Mouse (Mus musculus) kidney, embryonic 15.5 days (tissue): ENCODE data around the gene Col23a1. TPM values are rescaled to one million over a fixed set of nuclear protein-coding genes. Genes with fewer than 3 reads are reported as not detected.

Experiments used
- ATAC-seq: fragments of 200-750 bp; cut with Nextera tagmentation; replicated peaks from 2 replicates; pipeline ENCODE4 v1.8.0; 2017; ENCODE audit warnings: moderate TSS enrichment; ENCODE audit not compliant: low FRiP score
- H3K27ac ChIP-seq: fragments of 300-500 bp; sonication (generic); 2 replicates; pipeline ENCODE4 v1.5.1; 2015; ENCODE audit warnings: mild to moderate bottlenecking, inconsistent platforms
- H3K27me3 ChIP-seq: fragments of 300-500 bp; sonication (generic); 2 replicates; pipeline ENCODE4 v1.6.1; 2015; ENCODE audit warnings: inconsistent platforms
- H3K36me3 ChIP-seq: fragments of 300-500 bp; sonication (generic); 2 replicates; pipeline ENCODE4 v1.6.1; 2015; ENCODE audit warnings: inconsistent platforms
- H3K4me1 ChIP-seq: fragments of 300-500 bp; sonication (generic); 2 replicates; pipeline ENCODE4 v1.6.1; 2015; ENCODE audit warnings: inconsistent platforms
- H3K4me2 ChIP-seq: fragments of 300-500 bp; sonication (generic); 2 replicates; pipeline ENCODE4 v1.6.1; 2015; ENCODE audit warnings: moderate library complexity, mild to moderate bottlenecking, inconsistent platforms
- H3K4me3 ChIP-seq: fragments of 300-500 bp; sonication (generic); replicated peaks from 2 replicates; pipeline ENCODE4 v1.5.1; 2015; ENCODE audit warnings: mild to moderate bottlenecking, inconsistent platforms
- H3K9ac ChIP-seq: fragments of 300-500 bp; sonication (generic); 2 replicates; pipeline ENCODE4 v1.6.1; 2015; ENCODE audit warnings: mild to moderate bottlenecking, inconsistent platforms
- H3K9me3 ChIP-seq: fragments of 300-500 bp; sonication (generic); replicated peaks from 2 replicates; pipeline ENCODE4 v1.6.1; 2016; ENCODE audit warnings: inconsistent platforms
- WGBS: fragments of 180-500 bp; shearing (Covaris S2); methylation state at CpG from one replicate; pipeline ENCODE4 v1.1.7; 2015; ENCODE audit warnings: mixed read lengths; 5-methylcytosine and 5-hydroxymethylcytosine counted together
- polyA plus RNA-seq: library from polyadenylated mRNA; unstranded; fragments of >200 nt; fragmentation: Nextera tagmentation; extraction: Ambion mirVana; gene quantifications from 2 replicates; pipeline ENCODE4 v1.2.1, GENCODE M21; 2015

Col23a1 gene
- polyA plus RNA-seq, 1 experiment from 2014 or later, result 11.5 TPM

GRCm38 (mm10) chr11:51398084-51398483 is 108.4 kb downstream of the Col23a1 start:
- no peak for ATAC-seq
- no peak overlapping the region for H3K9ac ChIP-seq
- no peak overlapping the region for H3K4me2 ChIP-seq
- H3K27ac ChIP-seq, result no peak overlapping the region
- no peak overlapping the region for H3K4me3 ChIP-seq
- H3K36me3 ChIP-seq, result no peaks in the 10 kb centered on the region
- no peaks in the 10 kb centered on the region for H3K4me1 ChIP-seq
- H3K27me3 ChIP-seq, result no peaks in the 10 kb centered on the region
- no peaks in the 10 kb centered on the region for H3K9me3 ChIP-seq
- 73% methylated on average over 5 of the region's 5 CpGs for WGBS

GRCm38 (mm10) chr11:51400356-51400755 is 110.6 kb downstream of the Col23a1 start:
- no peak overlapping the region for H3K27ac ChIP-seq
- WGBS, result 79% methylated on average over 11 of the region's 11 CpGs
- H3K9me3 ChIP-seq, result no peaks in the 10 kb centered on the region
- no peaks in the 10 kb centered on the region for H3K36me3 ChIP-seq
- H3K4me1 ChIP-seq, result no peaks in the 10 kb centered on the region
- no peaks in the 10 kb centered on the region for H3K27me3 ChIP-seq
- no peak overlapping the region for H3K4me3 ChIP-seq
- ATAC-seq, result no peak; the same call in 1 of the 2 replicates
- no peak overlapping the region for H3K9ac ChIP-seq
- H3K4me2 ChIP-seq, result no peak overlapping the region

GRCm38 (mm10) chr11:51401481-51402128 is 111.9 kb downstream of the Col23a1 start:
- H3K27me3 ChIP-seq, result no peaks in the 10 kb centered on the region
- WGBS, result 80% methylated on average over 10 of the region's 10 CpGs
- H3K4me2 ChIP-seq, result no peak overlapping the region
- no peak overlapping the region for H3K27ac ChIP-seq
- no peaks in the 10 kb centered on the region for H3K36me3 ChIP-seq
- H3K9ac ChIP-seq, result no peak overlapping the region
- no peak for ATAC-seq
- H3K4me1 ChIP-seq, result no peaks in the 10 kb centered on the region
- H3K4me3 ChIP-seq, result no peak overlapping the region
- H3K9me3 ChIP-seq, result no peaks in the 10 kb centered on the region

GRCm38 (mm10) chr11:51403886-51404285 is 114.2 kb downstream of the Col23a1 start:
- Histone ChIP-seq H3K4me1 (no peaks in the 10 kb centered on the region), H3K36me3 (no peaks in the 10 kb centered on the region), H3K27me3 (no peaks in the 10 kb centered on the region), H3K4me2 (no peak overlapping the region), H3K9ac (no peak overlapping the region), H3K9me3 (no peaks in the 10 kb centered on the region), H3K4me3 (no peak overlapping the region), H3K27ac (no peak overlapping the region)
- WGBS, result 75% methylated on average over 2 of the region's 2 CpGs
- ATAC-seq, result no peak

- no peak overlapping the region for H3K27ac ChIP-seq
- no peak overlapping the region for H3K9ac ChIP-seq
- no peaks in the 10 kb centered on the region for H3K36me3 ChIP-seq
- H3K4me1 ChIP-seq, result no peaks in the 10 kb centered on the region
- ATAC-seq, result no peak
- H3K4me3 ChIP-seq, result no peak overlapping the region
- WGBS, result 89% methylated on average over 5 of the region's 5 CpGs
- H3K27me3 ChIP-seq, result no peaks in the 10 kb centered on the region
- no peak overlapping the region for H3K4me2 ChIP-seq
- no peaks in the 10 kb centered on the region for H3K9me3 ChIP-seq
These were observed 115.2 kb downstream of the Col23a1 start for GRCm38 (mm10) chr11:51404865-51405440.

- no peaks in the 10 kb centered on the region for H3K4me1 ChIP-seq
- H3K9me3 ChIP-seq, result no peaks in the 10 kb centered on the region
- 76% methylated on average over 8 of the region's 8 CpGs for WGBS
- H3K27me3 ChIP-seq, result no peaks in the 10 kb centered on the region
- no peak overlapping the region for H3K4me3 ChIP-seq
- no peaks in the 10 kb centered on the region for H3K36me3 ChIP-seq
- no peak for ATAC-seq
- no peak overlapping the region for H3K9ac ChIP-seq
- H3K4me2 ChIP-seq, result no peak overlapping the region
- no peak overlapping the region for H3K27ac ChIP-seq
These were observed 116.8 kb downstream of the Col23a1 start for GRCm38 (mm10) chr11:51406531-51406930.

- no peak overlapping the region for H3K4me2 ChIP-seq
- no peak overlapping the region for H3K9ac ChIP-seq
- no peaks in the 10 kb centered on the region for H3K9me3 ChIP-seq
- ATAC-seq, result no peak
- H3K36me3 ChIP-seq, result no peaks in the 10 kb centered on the region
- H3K4me1 ChIP-seq, result no peaks in the 10 kb centered on the region
- no peaks in the 10 kb centered on the region for H3K27me3 ChIP-seq
- no peak overlapping the region for H3K4me3 ChIP-seq
- no peak overlapping the region for H3K27ac ChIP-seq
- 91% methylated on average over 8 of the region's 8 CpGs for WGBS
These were observed 117.6 kb downstream of the Col23a1 start for GRCm38 (mm10) chr11:51407351-51407750.

GRCm38 (mm10) chr11:51410771-51411170 is 121.1 kb downstream of the Col23a1 start:
- H3K36me3 ChIP-seq, result no peaks in the 10 kb centered on the region
- H3K27ac ChIP-seq, result no peak overlapping the region
- no peaks in the 10 kb centered on the region for H3K9me3 ChIP-seq
- H3K9ac ChIP-seq, result no peak overlapping the region
- H3K27me3 ChIP-seq, result no peaks in the 10 kb centered on the region
- no peak overlapping the region for H3K4me2 ChIP-seq
- ATAC-seq, result no peak
- H3K4me1 ChIP-seq, result no peaks in the 10 kb centered on the region
- 57% methylated on average over 12 of the region's 12 CpGs for WGBS
- H3K4me3 ChIP-seq, result no peak overlapping the region

- Histone ChIP-seq H3K27me3 (no peaks in the 10 kb centered on the region), H3K9ac (no peak overlapping the region), H3K4me3 (no peak overlapping the region), H3K4me1 (peaks cover 8% of the 10 kb centered on the region), H3K9me3 (no peaks in the 10 kb centered on the region), H3K27ac (no peak overlapping the region), H3K36me3 (no peaks in the 10 kb centered on the region), H3K4me2 (no peak overlapping the region)
- WGBS, result 90% methylated on average over 7 of the region's 7 CpGs
- no peak for ATAC-seq
These were observed 124.8 kb downstream of the Col23a1 start for GRCm38 (mm10) chr11:51414520-51414919.

GRCm38 (mm10) chr11:51415049-51415688 is 125.4 kb downstream of the Col23a1 start:
- H3K27ac ChIP-seq, result no peak overlapping the region
- H3K4me1 ChIP-seq, result peaks cover 8% of the 10 kb centered on the region
- no peak overlapping the region for H3K9ac ChIP-seq
- WGBS, result 59% methylated on average over 7 of the region's 7 CpGs
- no peaks in the 10 kb centered on the region for H3K9me3 ChIP-seq
- H3K4me2 ChIP-seq, result no peak overlapping the region
- H3K27me3 ChIP-seq, result no peaks in the 10 kb centered on the region
- no peak for ATAC-seq
- H3K4me3 ChIP-seq, result no peak overlapping the region
- no peaks in the 10 kb centered on the region for H3K36me3 ChIP-seq

- ATAC-seq, result no peak
- H3K36me3 ChIP-seq, result no peaks in the 10 kb centered on the region
- no peak overlapping the region for H3K4me2 ChIP-seq
- WGBS, result 20% methylated on average over 3 of the region's 3 CpGs
- no peak overlapping the region for H3K9ac ChIP-seq
- H3K27me3 ChIP-seq, result no peaks in the 10 kb centered on the region
- peaks cover 17% of the 10 kb centered on the region for H3K4me1 ChIP-seq
- peak overlapping the region; percentile 41 for H3K27ac ChIP-seq
- no peaks in the 10 kb centered on the region for H3K9me3 ChIP-seq
- H3K4me3 ChIP-seq, result no peak overlapping the region
These were observed 129.1 kb downstream of the Col23a1 start for GRCm38 (mm10) chr11:51418807-51419206.

- 88% methylated on average over 2 of the region's 2 CpGs for WGBS
- Histone ChIP-seq H3K9me3 (no peaks in the 10 kb centered on the region), H3K4me2 (no peak overlapping the region), H3K4me3 (no peak overlapping the region), H3K27ac (no peak overlapping the region), H3K4me1 (peaks cover 21% of the 10 kb centered on the region), H3K36me3 (no peaks in the 10 kb centered on the region), H3K27me3 (no peaks in the 10 kb centered on the region), H3K9ac (no peak overlapping the region)
- no peak for ATAC-seq
These were observed 132.2 kb downstream of the Col23a1 start for GRCm38 (mm10) chr11:51421878-51422277.
